Mouse (Mus musculus) megakaryocyte, adult 5-6 weeks (primary cell): ENCODE results near the gene Retreg1. TPM values are rescaled to one million over a fixed set of nuclear protein-coding genes. Genes with fewer than 3 reads are reported as not detected.
A peak's percentile ranks its signal among the peaks of the same experiment; 100 is the strongest.

ENCODE experiments used
- ATAC-seq: 2 replicates; pipeline ENCODE4 v1.8.0; 2016; ENCODE audit warnings: mild to moderate bottlenecking, inconsistent platforms; ENCODE audit not compliant: poor library complexity, severe bottlenecking
- total RNA-seq, 2 experiments: library from RNA; stranded (forward) in 1 of 2; stranded (reverse) in 1 of 2; fragments of 153-499, 151-499 nt in 1 of 2; fragments of 221-1000, 200-1000 nt in 1 of 2; gene quantifications; 2 replicates each; pipeline versions ENCODE4 v1.2.3 to v1.2.4; 2015 to 2017

Gene Retreg1
- total RNA-seq, 2 experiments from 2014 or later, result 22.3 to 26.1 TPM

DNA sequence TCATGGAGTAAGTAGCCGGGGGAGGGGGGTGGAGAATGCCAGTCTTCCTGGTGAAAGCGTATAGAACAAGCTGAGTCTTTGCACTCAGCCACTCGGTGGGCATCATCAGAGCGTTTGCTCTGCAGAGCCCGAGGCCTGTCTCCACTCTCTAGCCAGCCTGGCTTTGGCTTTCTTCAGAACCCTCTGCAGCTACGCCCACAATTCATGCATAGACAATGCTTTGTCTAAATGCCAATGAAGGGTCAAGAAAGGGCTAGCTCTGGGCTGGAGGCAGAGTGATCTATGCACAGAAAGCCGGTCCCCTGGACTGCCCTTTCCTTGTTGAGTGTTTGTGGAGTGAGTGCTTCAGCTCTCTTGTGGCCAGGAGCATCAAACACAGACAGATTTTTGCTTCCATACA is 34.8 kb downstream of the Retreg1 start:
- ATAC-seq, result no peak

DNA sequence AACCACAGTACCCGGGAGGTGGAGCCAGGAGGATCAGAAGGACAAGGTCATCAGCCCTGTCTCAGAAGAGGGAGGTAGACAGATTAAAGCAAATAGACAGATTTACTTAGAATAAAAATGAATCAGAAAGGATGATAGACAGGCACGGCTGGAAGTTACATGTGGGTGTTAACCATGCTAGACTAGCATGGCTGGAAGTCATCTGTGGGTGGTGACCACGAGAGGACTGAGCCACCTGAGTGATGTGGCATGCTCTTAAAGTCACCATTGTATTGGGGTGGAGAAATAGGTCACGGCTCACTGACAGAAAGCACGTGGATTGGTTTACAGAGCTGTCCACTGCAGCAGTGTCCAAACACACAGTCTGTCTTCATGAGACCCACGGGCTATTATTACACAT is 36.2 kb downstream of the Retreg1 start:
- ATAC-seq, result no peak

DNA sequence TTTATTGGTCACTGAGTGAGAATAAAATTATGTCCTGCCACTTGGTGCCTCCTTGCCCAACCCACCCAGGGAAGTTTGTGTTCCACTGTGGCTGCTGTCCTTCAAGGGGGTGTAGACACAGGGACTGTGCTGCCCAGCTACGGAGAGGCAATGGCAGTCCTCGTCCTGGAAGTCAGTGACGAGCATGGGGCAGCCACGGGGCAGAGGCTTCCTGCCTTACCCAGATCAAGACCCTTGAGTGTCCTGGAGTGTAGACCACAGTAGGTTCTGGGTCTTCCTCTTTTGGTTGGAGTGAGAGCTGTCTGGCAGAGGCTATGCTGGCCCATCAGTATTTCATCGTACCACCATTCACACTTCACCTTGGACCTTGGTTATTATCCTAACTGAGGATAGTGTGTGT is 37.2 kb downstream of the Retreg1 start:
- no peak for ATAC-seq

DNA sequence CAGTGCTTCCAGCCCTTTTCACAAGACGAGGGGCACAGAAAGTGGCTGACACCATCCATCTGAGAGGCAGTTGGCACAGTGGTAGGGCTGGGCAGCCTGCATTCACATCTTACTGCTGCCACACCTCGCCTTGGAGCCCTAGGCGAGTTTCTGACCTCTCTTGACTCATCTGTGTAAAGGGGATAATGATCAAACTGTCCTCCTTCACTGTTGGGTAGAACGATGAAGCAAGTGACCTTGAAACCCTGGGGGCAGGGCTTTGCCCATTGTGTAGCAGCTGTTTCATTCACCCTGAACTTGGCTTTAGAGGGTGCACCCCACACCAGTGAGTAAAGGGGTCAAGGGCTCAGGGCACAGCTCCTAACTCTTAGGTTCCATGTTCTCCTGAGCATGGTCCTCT is 39.0 kb downstream of the Retreg1 start:
- no peak for ATAC-seq

DNA sequence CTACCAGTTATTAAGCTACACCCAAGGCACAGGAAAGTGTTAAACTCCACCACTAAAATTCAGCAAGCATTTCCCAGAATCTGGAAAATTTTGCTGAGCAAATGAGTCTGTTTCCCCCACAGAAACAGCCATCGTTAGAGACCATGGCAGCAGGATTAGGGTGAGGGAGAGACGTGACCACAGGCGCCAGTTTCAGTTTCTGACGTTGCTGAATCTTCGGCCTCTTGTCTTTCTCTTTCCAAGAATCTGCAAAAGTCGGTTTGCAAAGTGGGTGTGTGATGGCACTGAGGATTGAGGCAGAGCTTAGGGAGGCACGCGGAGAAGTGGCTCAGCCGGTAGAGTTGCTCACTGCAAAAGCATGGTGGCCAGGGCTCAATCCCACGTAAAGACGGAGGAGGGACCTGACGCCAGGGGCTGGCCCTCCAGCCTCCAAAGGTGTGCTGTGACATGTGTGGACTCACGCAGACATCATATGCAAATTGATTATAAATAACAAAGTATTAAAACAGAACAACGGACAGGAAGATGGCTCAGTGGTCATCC is 41.5 kb downstream of the Retreg1 start:
- ATAC-seq, result peak; percentile 75

DNA sequence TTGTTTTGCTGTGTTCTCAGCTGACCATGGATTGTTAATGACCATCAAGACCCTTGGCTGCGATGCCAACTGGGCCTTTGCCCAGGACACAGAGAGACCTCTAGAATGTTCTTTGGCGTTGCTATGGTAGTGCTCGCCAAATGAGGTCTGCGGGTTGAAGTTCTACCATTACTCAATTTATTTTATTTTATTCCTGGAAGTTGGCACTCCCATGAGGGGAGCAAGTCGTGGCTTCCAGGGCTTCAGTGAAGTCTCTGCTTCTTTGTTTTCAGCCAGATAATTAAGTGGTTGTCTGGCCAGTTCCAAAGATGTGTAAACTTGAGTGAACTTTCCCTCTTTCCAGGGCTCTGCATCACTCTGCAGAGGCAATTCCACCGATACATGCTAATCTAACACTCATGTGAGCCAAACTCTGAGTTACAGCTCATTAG is 43.6 kb downstream of the Retreg1 start:
- ATAC-seq, result no peak

DNA sequence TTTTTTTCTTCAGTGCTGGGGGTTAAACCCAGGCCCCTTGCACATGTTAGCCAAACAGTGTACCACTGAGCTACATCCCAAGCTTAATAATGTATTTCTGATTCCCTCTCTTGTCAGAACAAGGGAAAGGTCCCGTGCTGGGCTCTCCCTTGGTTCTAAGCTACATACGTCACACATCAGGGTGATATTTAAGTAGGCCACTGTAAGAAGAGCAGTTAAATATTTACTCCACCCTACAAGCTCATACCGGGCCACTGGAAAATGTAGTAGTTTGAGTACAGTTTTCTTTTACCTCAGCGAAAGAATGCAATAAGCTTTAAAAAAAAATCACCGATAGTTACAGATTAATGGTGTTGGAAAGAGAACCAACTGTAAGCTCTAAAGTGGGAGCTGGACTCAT is 46.9 kb downstream of the Retreg1 start:
- ATAC-seq, result no peak

DNA sequence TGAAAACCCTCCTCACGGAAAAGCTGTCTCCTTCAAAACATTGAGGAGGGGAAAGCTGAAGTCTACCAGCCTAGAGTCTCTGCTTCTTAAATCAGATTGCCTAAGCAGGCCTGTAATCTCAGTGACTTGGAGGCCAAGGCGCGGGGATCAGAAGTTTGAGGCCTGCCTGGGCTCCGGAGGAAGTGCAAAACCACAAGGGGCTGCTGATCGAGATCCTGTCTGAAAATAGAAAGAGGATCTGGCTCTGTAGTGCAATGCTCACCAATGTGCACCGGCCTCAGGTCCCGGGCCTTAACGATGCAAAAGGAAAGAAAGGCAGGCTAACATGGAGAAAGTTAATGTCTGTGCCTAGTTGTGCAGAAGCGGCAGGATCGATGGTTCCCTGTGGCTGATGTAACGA is 48.6 kb downstream of the Retreg1 start:
- peak; percentile 93 for ATAC-seq

DNA sequence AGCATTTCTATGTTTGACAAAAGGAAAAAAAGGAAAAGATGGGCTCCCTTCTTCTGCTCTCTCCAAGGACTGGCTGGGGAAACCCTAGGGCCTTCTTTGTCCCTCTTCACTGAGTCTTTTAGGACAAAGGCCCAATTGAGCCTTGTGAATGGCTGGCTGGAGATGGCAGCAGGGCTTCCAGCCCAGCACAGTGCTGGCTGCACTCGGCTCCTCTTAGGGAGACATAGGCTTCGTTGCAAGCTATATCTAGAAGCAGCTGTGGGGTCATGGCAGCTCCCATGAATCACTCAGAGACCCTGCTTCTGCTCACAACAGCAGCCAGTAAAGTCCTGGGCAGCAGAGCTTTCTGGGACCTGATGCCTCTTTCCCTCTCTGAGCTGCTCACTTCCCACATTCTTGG is 50.3 kb downstream of the Retreg1 start:
- ATAC-seq, result no peak

DNA sequence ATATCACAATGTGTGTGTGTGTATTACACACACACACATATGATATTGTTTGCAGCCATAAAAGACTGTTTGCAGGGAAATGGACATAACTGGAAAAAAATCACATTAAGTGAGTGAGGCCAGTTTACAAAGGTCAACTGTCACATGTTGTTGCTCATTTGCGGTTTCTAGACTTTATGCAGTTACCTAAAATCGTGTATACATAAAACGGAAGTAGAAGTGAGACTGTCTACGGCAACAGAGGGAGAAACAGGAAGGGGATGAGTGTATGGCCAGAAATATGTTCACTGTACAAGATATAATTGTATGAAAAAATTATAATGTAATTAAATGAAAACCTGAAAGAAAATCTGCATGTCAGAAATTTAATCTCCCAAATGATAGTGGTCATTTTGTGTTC is 53.8 kb downstream of the Retreg1 start:
- ATAC-seq, result peak; percentile 76

DNA sequence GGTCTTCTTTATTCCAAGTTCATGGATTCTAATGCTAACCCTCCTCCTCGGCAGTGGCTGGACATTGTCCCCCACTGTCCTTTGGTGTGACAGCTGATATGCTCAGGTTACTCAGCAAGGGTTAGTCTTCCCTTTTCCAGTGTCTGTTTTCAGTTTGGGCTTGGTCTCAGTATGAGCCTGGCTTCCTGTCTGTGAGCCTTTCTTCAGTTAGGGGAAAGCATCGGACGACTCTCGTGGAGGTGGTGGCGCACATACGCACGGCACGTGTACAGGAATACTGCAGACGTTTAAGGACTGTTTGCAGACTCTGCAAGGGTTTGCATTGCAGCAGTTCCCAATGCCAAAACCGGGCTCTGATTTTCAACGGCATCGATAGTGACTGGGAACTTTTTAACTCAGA is 54.6 kb downstream of the Retreg1 start:
- peak; percentile 53 for ATAC-seq

DNA sequence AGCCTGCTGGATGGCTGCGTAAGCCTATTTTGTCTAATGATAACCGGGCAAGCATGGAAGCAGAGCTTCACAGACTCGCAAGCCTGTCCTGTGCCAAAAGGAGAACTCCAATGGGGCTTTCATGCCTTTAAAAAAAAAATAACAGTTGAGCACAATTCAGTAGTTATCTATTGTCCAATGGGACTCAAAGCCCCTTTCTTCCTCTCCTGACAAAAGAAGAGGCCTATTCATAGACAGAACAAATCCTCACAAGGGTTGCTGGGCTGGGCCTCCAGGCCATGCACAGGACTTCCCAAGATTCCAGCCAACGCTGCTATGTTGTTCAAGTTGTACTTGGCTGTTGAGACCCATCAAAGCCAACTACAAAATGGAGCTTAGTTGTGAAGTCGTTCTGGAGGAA is 56.0 kb downstream of the Retreg1 start:
- no peak for ATAC-seq

DNA sequence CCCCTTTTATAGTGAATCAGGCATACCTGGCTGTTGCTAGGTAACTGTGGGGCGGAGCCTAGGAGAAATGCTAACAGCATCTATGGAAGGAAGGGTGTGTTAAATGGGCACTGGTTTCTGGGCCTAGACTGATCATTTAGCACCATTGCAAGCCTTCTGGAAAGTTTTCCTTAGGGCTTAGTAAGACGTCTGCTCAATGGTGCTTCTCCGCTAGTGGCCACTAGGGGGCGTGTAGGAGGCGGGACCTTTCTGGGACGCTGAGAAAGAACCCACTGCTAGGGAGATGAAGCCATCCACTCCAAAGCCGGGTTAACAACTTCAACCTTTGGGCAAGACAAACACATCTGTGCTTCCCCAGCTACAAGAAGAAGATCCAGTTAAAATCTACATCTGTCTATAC is 57.6 kb downstream of the Retreg1 start:
- ATAC-seq, result peak; percentile 55

DNA sequence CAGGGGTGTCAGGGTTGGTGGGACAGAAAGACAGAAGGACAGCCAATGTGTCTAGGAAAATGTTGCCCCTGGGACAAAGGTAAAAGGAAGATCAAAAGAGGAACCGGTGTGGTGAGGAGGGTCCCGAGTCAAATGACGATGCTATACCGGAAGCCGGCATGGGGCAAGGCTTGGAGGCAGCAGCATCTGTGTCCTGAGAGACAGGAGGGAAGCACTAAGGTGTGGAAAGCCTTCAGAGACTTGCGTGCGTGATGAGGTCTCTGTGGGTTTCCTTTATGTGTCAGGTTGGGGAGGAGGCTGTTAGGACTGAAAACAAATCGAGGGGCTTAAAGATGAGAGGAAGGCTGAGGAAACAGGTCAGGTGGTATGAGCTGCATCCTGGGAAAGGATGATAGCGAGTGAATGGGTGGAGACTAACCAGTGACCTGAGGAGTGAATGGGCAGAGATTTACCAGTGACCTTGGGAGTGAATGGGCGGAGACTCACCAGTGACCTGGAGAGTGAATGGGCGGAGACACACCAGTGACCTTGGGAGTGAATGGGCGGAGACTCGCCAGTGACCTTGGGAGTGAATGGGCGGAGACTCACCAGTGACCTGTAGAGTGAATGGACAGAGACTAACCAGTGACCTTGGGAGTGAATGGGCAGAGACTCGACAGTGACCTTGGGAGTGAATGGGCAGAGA is 60.1 kb downstream of the Retreg1 start:
- ATAC-seq, result peak; percentile 68

DNA sequence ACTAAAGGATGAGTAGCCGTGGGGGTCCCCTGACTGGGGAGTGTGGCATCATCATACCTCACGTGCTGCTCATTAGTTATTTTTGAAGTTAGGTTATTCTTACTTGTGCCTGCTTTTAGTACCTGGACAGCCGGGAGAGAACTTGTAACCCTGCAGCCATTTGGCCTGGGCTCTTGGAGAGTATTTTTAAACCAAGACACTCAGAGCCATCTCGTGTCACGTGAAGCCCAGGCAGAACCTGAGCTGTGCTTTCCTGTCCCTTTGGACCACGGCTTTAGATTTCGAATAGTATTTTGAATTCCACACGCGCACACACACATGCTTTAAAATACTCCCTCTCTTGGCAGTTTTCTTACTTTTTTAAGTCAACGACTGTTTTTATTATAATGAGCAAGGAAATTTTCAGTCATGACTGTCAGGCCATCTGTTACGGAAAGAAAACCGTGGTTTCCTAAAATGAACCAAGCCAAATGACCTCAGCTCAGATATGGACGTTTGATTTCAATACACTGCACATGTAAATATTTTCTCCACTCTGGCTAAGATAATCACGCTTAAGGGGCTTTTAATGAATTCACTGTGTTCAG is 61.5 kb downstream of the Retreg1 start:
- no peak for ATAC-seq

DNA sequence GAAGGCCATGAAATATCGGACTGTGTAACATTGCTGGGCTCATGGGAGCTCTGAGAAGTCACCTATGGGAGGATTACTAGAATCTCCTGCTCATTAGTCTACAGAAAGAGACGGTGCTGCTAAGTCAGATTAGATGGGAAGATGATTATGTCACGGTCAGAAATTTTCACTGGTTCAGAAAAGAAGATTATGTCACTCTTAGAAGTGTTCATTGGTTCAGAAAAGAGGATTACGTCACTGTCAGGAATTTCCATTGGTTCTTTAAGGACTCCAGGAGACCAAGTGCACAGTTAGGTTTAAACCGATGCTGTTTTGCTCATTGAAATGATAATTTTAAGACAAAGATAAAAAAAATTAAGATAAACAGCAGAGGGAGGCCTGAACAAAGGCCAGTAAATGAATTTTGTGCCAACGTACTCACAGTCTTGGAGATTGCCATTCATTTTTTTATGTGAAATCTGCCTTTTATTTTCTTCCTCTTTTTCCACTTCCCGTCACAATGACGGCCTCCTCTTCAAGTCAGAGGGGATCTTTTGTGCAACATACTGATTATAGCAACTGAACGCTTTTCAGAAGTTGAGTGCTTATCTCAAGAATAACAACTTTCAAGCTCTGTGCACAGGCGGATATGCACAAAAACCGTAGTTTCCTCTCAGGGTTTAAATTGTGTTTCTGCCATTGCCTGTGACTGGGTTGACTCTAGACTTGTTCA is 67.0 kb downstream of the Retreg1 start:
- ATAC-seq, result peak; percentile 69

DNA sequence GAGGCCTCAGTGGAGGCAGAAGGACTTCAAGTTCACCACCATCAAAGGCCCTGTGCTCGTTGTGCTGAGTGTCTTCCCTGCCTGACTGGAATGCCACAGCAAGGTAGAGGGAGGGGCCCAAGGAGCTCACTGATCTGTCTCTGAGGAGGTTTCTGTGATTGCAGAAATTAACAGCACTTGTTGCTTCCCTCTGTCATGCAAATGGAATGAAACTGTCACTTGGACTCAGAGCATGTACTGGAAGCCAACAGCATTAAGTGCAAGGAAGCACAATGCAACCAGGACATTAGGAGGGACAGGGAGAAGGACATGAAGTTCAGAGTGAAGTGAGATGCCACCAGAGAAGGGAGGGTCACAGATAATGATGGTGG is 67.5 kb downstream of the Retreg1 start:
- peak; percentile 32 for ATAC-seq

DNA sequence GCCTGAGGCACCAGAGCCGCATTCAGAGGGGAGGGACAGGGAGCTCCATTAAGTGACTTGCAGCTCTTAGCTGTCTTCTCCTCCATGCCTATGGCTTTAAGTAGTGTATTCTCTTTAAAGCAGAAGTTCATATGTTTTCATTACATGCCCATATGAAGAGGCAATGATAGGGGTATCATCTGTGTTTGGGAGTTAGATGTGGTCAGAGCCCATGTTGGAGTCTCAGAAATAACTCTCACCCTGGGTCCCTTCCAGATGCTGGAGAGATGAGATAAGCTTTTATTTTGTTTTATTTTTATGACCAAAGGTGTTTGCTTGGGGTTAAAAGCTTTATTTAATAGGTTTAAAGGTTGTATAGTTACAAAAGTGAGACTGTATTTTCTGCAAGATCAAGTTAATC is 67.9 kb downstream of the Retreg1 start:
- no peak for ATAC-seq

DNA sequence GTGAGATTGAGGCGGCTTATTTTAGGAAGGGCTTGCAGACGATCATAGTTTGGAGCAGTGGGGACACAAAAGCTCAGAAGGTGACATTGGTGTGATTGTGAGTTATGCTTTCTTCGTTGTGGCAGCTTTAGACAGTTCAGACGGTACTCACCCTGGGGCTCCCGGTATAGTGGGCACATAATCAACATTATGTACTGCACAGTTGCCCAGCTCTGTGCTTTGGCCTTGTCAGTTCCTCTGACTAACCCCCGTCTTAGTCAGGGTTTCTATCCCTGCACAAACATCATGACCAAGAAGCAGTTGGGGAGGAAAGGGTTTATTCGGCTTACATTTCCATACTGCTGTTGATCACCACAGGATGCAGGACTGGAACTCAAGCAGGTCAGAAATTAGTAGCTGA is 69.9 kb downstream of the Retreg1 start:
- ATAC-seq, result no peak

DNA sequence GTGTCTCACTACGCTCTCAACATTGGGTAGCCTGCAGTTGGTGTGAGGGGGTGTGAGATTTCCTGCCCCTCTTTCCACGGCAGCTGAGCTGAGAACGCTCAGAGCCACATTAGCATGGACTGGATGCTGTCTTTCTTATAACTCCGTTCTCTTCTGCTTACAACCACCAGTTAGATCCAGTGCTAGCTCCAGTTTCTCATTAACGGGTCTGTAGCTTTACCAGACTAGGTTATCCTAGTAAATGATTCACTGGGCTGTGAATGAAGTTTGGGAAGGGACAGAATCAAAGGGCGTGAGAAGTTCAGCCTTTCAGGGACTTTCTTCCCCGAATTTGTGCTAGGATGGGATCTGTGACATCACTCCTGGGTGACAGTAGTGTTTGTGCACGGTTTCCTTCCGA is 70.7 kb downstream of the Retreg1 start:
- ATAC-seq, result no peak

DNA sequence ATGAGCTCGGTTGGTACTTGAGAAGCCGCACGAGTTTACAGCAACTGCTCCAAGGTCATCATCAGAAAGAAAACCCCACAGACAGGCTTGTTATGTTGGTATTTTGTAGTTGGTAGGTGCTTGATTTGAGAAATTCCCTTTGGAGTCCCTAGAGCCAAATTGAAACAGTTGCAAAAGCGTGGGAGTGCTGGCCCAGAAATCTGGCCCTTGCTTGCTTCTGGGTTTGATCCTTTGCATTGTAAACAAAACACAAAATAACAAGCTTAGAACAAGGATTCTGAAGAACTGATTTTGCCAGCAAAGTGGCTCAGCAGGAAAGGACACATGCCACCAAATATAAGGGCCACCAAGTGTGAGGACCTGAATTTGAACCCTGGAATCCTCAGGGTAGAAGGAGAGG is 71.2 kb downstream of the Retreg1 start:
- ATAC-seq, result no peak

DNA sequence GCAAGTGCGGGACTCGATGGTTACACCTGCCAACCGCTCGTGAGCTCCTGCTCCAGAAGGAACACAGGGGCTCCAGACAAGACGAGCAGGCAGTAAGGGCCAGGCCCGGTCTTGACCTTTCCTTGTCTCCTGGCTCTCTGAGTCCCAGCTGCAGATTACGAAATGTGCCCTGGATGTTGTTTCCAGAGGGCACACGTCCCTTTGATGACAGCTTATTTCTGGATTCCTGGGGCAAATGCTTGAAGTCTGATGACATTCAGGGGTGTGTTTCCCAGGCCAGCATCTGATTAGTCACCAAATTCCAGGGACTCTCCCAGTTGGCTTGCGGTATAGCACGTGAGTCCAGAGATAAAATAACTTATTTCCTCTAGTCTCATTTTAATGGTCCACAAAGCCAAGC is 72.0 kb downstream of the Retreg1 start:
- no peak for ATAC-seq
